Mouse (Mus musculus) myocyte (in vitro differentiated cells): ENCODE measurements at regions not wholly inside any gene's neighbourhood (a gene's known extent, or its start where the extent isn't known, plus 50 kb on each side); places are given as distances from the start of the nearest gene placed in this dataset.

Experiments
- H3K27me3 ChIP-seq: one replicate; pipeline ENCODE4 v1.6.1; 2011; ENCODE audit not compliant: control insufficient read depth, insufficient read depth, insufficient read length
- H3K36me3 ChIP-seq: one replicate; pipeline ENCODE4 v1.6.1; 2011; ENCODE audit not compliant: control insufficient read depth, insufficient read depth
- H3K4me2 ChIP-seq: one replicate; pipeline ENCODE4 v1.6.1; 2011; ENCODE audit warnings: low read depth, control low read depth
- H3K4me3 ChIP-seq: one replicate; pipeline ENCODE4 v1.5.1; 2011; ENCODE audit warnings: mild to moderate bottlenecking, control low read depth, moderate library complexity
- H3K79me2 ChIP-seq: one replicate; pipeline ENCODE4 v1.6.1; 2011; ENCODE audit not compliant: control insufficient read depth, insufficient read depth
- H3ac ChIP-seq: one replicate; pipeline ENCODE4 v1.6.1; 2011; ENCODE audit not compliant: control insufficient read depth, insufficient read length
- CEBPB ChIP-seq: IDR thresholded peaks from 2 replicates; pipeline ENCODE4 v1.6.1; 2011; ENCODE audit warnings: mild to moderate bottlenecking, moderate library complexity; ENCODE audit not compliant: poor library complexity, insufficient read depth, severe bottlenecking
- E2F4 ChIP-seq: IDR thresholded peaks from one replicate; pipeline ENCODE4 v1.6.1; 2011; ENCODE audit warnings: mild to moderate bottlenecking, control low read depth, moderate library complexity; ENCODE audit not compliant: insufficient read depth
- MAX ChIP-seq: IDR thresholded peaks from one replicate; pipeline ENCODE4 v1.6.1; 2011; ENCODE audit warnings: low read depth, mild to moderate bottlenecking, control low read depth
- MYOD1 ChIP-seq, 3 experiments: IDR thresholded peaks; one replicate each; pipeline ENCODE4 v1.6.1; 2011; ENCODE audit warnings: control low read depth in 2 of 3, low read depth in 2 of 3, mild to moderate bottlenecking in 2 of 3, moderate library complexity in 1 of 3; ENCODE audit not compliant: insufficient read length in 2 of 3, control insufficient read depth in 1 of 3
- MYOG ChIP-seq, 3 experiments: IDR thresholded peaks; one replicate each; pipeline ENCODE4 v1.6.1; 2011; ENCODE audit warnings: control low read depth in 2 of 3, low read depth in 2 of 3, mild to moderate bottlenecking in 2 of 3; ENCODE audit not compliant: insufficient read length in 2 of 3, control insufficient read depth in 1 of 3, insufficient read depth in 1 of 3
- POLR2A ChIP-seq: IDR thresholded peaks from one replicate; pipeline ENCODE4 v1.6.1; 2011; ENCODE audit warnings: low read depth, mild to moderate bottlenecking, control low read depth, moderate library complexity; ENCODE audit not compliant: insufficient read length
- POLR2AphosphoS2 ChIP-seq: IDR thresholded peaks from one replicate; pipeline ENCODE4 v1.6.1; 2011; ENCODE audit warnings: low read depth, control low read depth; ENCODE audit not compliant: insufficient read length
- REST ChIP-seq: IDR thresholded peaks from one replicate; pipeline ENCODE4 v1.6.1; 2011; ENCODE audit warnings: mild to moderate bottlenecking, control low read depth, moderate library complexity; ENCODE audit not compliant: insufficient read depth, insufficient read length
- SRF ChIP-seq: IDR thresholded peaks from one replicate; pipeline ENCODE4 v1.6.1; 2011; ENCODE audit warnings: low read depth; ENCODE audit not compliant: control insufficient read depth, insufficient read length
- TCF12 ChIP-seq: IDR thresholded peaks from one replicate; pipeline ENCODE4 v1.6.1; 2011; ENCODE audit warnings: mild to moderate bottlenecking, control low read depth; ENCODE audit not compliant: poor library complexity, insufficient read depth, severe bottlenecking
- TCF3 ChIP-seq: IDR thresholded peaks from one replicate; pipeline ENCODE4 v1.6.1; 2011; ENCODE audit warnings: low read depth, control low read depth; ENCODE audit not compliant: insufficient read length
- USF1 ChIP-seq: IDR thresholded peaks from one replicate; pipeline ENCODE4 v1.6.1; 2011; ENCODE audit warnings: low read depth, mild to moderate bottlenecking, control low read depth, moderate library complexity

DNA sequence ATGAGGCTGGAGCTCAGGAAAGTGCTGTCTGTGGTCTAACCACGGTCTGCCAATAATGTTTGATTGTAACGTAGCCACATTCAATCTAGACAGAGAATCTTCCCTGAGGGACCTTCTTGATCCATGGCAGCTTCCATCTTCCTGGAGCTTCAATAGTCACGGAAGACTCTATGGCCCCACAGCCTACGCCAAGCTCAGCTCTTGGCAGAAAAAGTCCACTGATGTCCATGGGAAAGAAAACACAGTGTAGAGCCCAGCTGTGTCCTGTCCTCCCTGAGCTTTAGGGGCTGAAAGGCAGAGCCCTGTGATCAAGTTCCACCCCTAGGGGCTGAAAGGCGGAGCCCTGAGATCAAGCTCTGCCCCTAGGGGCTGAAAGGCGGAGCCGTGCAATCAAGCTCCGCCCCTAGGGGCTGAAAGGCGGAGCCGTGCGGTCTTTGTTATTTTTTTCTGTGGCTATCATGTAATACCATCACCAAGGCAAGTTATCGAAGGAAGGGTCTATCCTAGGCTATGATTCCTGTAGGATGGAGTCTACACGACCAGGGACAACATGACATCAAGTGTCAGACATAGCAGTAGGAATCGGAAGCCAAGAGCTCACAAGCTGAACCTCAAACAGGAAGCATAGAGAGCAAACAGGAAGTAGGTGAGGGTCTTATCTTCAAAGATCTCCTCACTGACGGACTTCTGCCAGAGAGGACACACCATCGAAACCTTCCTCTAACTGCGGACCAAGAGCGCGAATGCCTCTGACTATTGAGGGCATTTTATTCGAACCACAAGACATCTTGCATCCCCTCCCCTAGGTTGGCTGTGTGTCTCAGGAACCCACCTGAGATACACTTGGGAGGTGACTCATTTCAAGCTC lies 81.4 kb downstream of the Gm26897 start:
- Histone ChIP-seq H3K27me3 (peaks cover 33% of the 10 kb centered on the region), H3ac (no peak overlapping the region), H3K36me3 (no peaks in the 10 kb centered on the region), H3K4me2 (no peak overlapping the region), H3K4me3 (no peak overlapping the region), H3K79me2 (no peaks in the 10 kb centered on the region)
- TF ChIP-seq POLR2AphosphoS2, result no peak
- TF ChIP-seq REST, result no peak
- TF ChIP-seq MAX, result no peak
- TF ChIP-seq CEBPB, result no peak
- no peak for TF ChIP-seq USF1
- TF ChIP-seq MYOD1 (IDR thresholded peaks at IDR 0.05; ENCODE audit: control insufficient read depth in 1 of 3, insufficient read length in 2 of 3, low read depth in 2 of 3), result no peak
- no peak for TF ChIP-seq MYOG (IDR thresholded peaks at IDR 0.05; ENCODE audit: control insufficient read depth in 1 of 3, insufficient read depth in 1 of 3, insufficient read length in 2 of 3, low read depth in 2 of 3)
- no peak for TF ChIP-seq POLR2A
- no peak for TF ChIP-seq SRF
- no peak for TF ChIP-seq TCF12
- TF ChIP-seq TCF3, result no peak
- no peak for TF ChIP-seq E2F4

DNA sequence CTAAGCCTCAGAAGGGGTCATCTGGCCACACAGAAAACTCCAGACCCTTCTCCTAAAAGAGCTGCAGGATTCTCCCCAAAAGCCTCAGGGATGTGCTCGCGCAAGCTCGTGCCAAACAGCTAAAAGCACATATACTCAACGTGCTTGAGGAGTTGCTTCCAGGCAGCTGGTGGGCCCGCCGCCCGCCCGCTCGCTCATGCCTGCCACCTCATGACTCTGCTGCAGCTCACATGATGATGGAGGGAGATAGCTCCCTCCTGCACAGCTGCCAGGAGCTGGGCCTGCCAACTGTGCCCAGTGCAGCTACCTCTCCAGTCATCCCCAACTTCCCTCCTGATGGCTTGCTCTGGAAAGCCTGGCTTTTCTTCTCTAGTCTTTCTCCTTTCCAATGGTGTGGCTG lies 87.2 kb downstream of the Gm26897 start:
- H3K79me2 ChIP-seq, result no peaks in the 10 kb centered on the region
- no peaks in the 10 kb centered on the region for H3K36me3 ChIP-seq
- TF ChIP-seq MYOD1 (IDR thresholded peaks at IDR 0.05; ENCODE audit: control insufficient read depth in 1 of 3, insufficient read length in 2 of 3, low read depth in 2 of 3) (peak in 1 of 3 experiments; percentile 49), TCF3 (no peak), MAX (no peak), TCF12 (no peak), POLR2AphosphoS2 (no peak), MYOG (IDR thresholded peaks at IDR 0.05; ENCODE audit: control insufficient read depth in 1 of 3, insufficient read depth in 1 of 3, insufficient read length in 2 of 3, low read depth in 2 of 3) (peak in 1 of 3 experiments; percentile 18), REST (no peak), CEBPB (no peak), SRF (no peak)
- no peak overlapping the region for H3K4me3 ChIP-seq
- H3ac ChIP-seq, result no peak overlapping the region
- peaks cover 44% of the 10 kb centered on the region for H3K27me3 ChIP-seq
- no peak overlapping the region for H3K4me2 ChIP-seq

DNA sequence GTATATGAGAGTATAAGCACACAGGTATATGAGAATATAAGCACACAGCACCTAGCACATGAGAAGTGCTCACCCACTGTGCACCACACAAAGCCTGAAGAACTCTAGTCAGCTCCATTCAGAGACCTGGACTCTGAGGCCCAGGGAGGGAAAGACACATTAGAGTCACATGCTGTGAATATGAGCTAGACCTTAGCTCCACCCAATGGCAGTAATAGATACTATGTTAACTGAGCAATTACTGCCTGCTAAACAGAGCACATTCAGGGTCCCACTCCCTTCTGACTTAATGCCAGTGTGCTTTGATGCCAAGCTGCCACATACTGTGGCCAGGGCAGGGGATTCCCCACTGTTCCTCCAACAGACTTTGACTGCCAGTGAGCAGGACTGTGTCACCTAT lies 89.2 kb downstream of the Gm26897 start:
- Histone ChIP-seq H3K79me2 (no peaks in the 10 kb centered on the region), H3K4me3 (no peak overlapping the region), H3K4me2 (peak overlapping the region; percentile 1), H3K27me3 (peaks cover 35% of the 10 kb centered on the region), H3ac (no peak overlapping the region), H3K36me3 (no peaks in the 10 kb centered on the region)
- TF ChIP-seq CEBPB (no peak), POLR2AphosphoS2 (no peak), SRF (no peak), E2F4 (no peak), USF1 (no peak), MYOD1 (IDR thresholded peaks at IDR 0.05; ENCODE audit: control insufficient read depth in 1 of 3, insufficient read length in 2 of 3, low read depth in 2 of 3) (no peak), MYOG (IDR thresholded peaks at IDR 0.05; ENCODE audit: control insufficient read depth in 1 of 3, insufficient read depth in 1 of 3, insufficient read length in 2 of 3, low read depth in 2 of 3) (no peak), TCF3 (no peak)

DNA sequence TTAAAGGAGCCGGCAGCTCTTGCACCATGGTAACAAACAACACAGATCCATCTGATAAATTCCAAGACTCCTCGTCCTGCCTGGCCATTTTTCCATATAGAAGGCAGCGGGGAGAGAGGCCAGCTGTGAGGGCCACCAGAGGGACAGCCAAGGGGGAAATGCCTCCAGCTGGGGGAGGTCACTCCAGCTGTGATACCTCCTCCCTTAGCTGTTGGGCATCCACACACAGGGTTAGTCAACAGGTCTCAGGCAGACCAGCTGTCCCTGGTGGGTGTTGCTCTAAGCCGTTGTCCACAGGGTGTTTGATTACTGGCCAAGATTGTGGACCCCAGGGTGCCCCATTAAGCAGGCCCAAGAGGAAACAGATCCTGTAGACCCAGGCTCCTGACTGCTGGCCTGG lies 89.7 kb downstream of the Gm26897 start:
- Histone ChIP-seq H3K4me2 (peak overlapping the region; percentile 1), H3K27me3 (peaks cover 38% of the 10 kb centered on the region), H3K36me3 (no peaks in the 10 kb centered on the region), H3K4me3 (no peak overlapping the region), H3K79me2 (no peaks in the 10 kb centered on the region), H3ac (no peak overlapping the region)
- peak; percentile 55 to 91 (median 89) for TF ChIP-seq MYOG (IDR thresholded peaks at IDR 0.05; ENCODE audit: control insufficient read depth in 1 of 3, insufficient read depth in 1 of 3, insufficient read length in 2 of 3, low read depth in 2 of 3)
- no peak for TF ChIP-seq E2F4
- TF ChIP-seq MYOD1 (IDR thresholded peaks at IDR 0.05; ENCODE audit: control insufficient read depth in 1 of 3, insufficient read length in 2 of 3, low read depth in 2 of 3), result peak in 2 of 3 experiments; percentile 94 to 95
- peak; percentile 63 for TF ChIP-seq TCF3
- TF ChIP-seq TCF12, result peak; percentile 33
- TF ChIP-seq CEBPB, result no peak
- TF ChIP-seq USF1, result no peak
- TF ChIP-seq SRF, result no peak
- no peak for TF ChIP-seq POLR2AphosphoS2
- no peak for TF ChIP-seq REST

DNA sequence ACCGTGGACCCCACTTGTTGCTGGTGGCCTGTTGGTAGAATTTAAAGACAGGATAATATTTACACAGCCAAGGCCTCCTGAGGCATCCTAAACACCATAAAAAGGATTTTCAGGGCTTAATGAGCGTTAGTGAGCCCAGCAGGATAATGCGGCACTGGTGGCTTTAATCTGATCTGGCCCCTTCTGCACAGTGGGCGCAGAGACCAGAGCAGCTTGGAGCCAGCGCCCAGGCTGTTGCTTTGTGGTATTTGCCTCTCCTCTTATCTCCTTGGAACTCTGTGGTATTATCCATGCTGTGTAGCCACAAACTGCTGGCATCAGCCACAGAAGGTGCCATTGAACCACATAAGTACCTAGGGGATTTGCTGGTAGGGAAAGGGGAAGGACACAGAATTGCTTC lies 90.1 kb downstream of the Gm26897 start:
- TF ChIP-seq CEBPB, result no peak
- TF ChIP-seq REST, result no peak
- TF ChIP-seq USF1, result no peak
- TF ChIP-seq SRF, result no peak
- TF ChIP-seq TCF3, result no peak
- peak in 2 of 3 experiments; percentile 66 to 71 for TF ChIP-seq MYOG (IDR thresholded peaks at IDR 0.05; ENCODE audit: control insufficient read depth in 1 of 3, insufficient read depth in 1 of 3, insufficient read length in 2 of 3, low read depth in 2 of 3)
- peak; percentile 52 for TF ChIP-seq TCF12
- TF ChIP-seq MAX, result no peak
- no peak for TF ChIP-seq E2F4
- TF ChIP-seq POLR2A, result no peak
- TF ChIP-seq MYOD1 (IDR thresholded peaks at IDR 0.05; ENCODE audit: control insufficient read depth in 1 of 3, insufficient read length in 2 of 3, low read depth in 2 of 3), result peak in 1 of 3 experiments; percentile 59
- TF ChIP-seq POLR2AphosphoS2, result no peak
- H3K79me2 ChIP-seq, result no peaks in the 10 kb centered on the region
- peak overlapping the region; percentile 1 for H3K4me2 ChIP-seq
- H3K27me3 ChIP-seq, result peaks cover 42% of the 10 kb centered on the region
- no peak overlapping the region for H3K4me3 ChIP-seq
- H3K36me3 ChIP-seq, result no peaks in the 10 kb centered on the region
- no peak overlapping the region for H3ac ChIP-seq
